Mouse (Mus musculus): ENCODE results near the gene Ihh.

The Ihh gene

GRCm38 (mm10) chr1:74947986-74948670 is 3.3 kb downstream of the Ihh start:
- DNase-seq (ENCODE audit: low read depth): no peak

- no peak for DNase-seq (ENCODE audit: low read depth)
Measured at GRCm38 (mm10) chr1:74941651-74942360, 9.7 kb downstream of the Ihh start.

GRCm38 (mm10) chr1:74939762-74940161 is 11.7 kb downstream of the Ihh start:
- DNase-seq (ENCODE audit: low read depth): peak; percentile 28

- no peak for DNase-seq (ENCODE audit: low read depth)
Measured at GRCm38 (mm10) chr1:74936221-74936830, 15.1 kb downstream of the Ihh start.

- no peak for DNase-seq (ENCODE audit: low read depth)
Measured at GRCm38 (mm10) chr1:74935402-74935801, 16.1 kb downstream of the Ihh start, which contains the start of gene Cfap65. Gene Cfap65, minus strand, starts transcription at chr1:74935599.

GRCm38 (mm10) chr1:74927621-74928296 is 23.7 kb downstream of the Ihh start:
- no peak for DNase-seq (ENCODE audit: low read depth)

GRCm38 (mm10) chr1:74926721-74927120 is 24.8 kb downstream of the Ihh start:
- DNase-seq (ENCODE audit: low read depth): peak; percentile 4

- peak; percentile 15 for DNase-seq (ENCODE audit: low read depth)
Measured at GRCm38 (mm10) chr1:74924464-74924863, 27.0 kb downstream of the Ihh start.

GRCm38 (mm10) chr1:74915706-74916105 is 35.8 kb downstream of the Ihh start:
- no peak for DNase-seq (ENCODE audit: low read depth)

GRCm38 (mm10) chr1:74902191-74902590 is 49.3 kb downstream of the Ihh start:
- DNase-seq (ENCODE audit: low read depth): no peak

- peak; percentile 61 for DNase-seq (ENCODE audit: low read depth)
Measured at GRCm38 (mm10) chr1:74901686-74902085, 49.8 kb downstream of the Ihh start.

- DNase-seq (ENCODE audit: low read depth): no peak
Measured at GRCm38 (mm10) chr1:74900341-74901285, 50.9 kb downstream of the Ihh start.

GRCm38 (mm10) chr1:74898656-74899431 is 52.6 kb downstream of the Ihh start:
- DNase-seq (ENCODE audit: low read depth): no peak

- DNase-seq (ENCODE audit: low read depth): no peak
Measured at GRCm38 (mm10) chr1:74897976-74898375, 53.5 kb downstream of the Ihh start.

Measured in 416B (cell line).